Mouse (Mus musculus) layer of hippocampus, adult 2 months (tissue): ENCODE measurements at regions not wholly inside any gene's neighbourhood (a gene's known extent, or its start where the extent isn't known, plus 50 kb on each side); places are given as distances from the start of the nearest gene placed in this dataset.
A peak's percentile ranks its signal among the peaks of the same experiment; 100 is the strongest.

ENCODE experiments used
- DNase-seq, 2 experiments: peaks; one replicate each; pipeline ENCODE4 v3.0.0; 2022; ENCODE audit warnings: low spot score in 2 of 2
- H3K27ac ChIP-seq: fragments of 200-600 bp; 2 replicates; pipeline ENCODE4 v1.8.1; 2022
- H3K4me3 ChIP-seq: fragments of 200-600 bp; 2 replicates; pipeline ENCODE4 v1.8.1; 2022; ENCODE audit warnings: mild to moderate bottlenecking
- CTCF ChIP-seq: fragments of 200-600 bp; conservative IDR thresholded peaks from 2 replicates; pipeline ENCODE4 v1.8.1; 2022; ENCODE audit warnings: antibody characterized with exemption, mild to moderate bottlenecking, moderate library complexity

- H3K4me3 ChIP-seq, result no peak overlapping the region
- no peak for TF ChIP-seq CTCF
- H3K27ac ChIP-seq, result no peak overlapping the region
- no peak for DNase-seq
These were observed 218.2 kb upstream of the Elac2 start for GRCm38 (mm10) chr11:64760626-64761025.

GRCm38 (mm10) chr11:64762755-64763154 lies 216.1 kb upstream of the Elac2 start:
- TF ChIP-seq CTCF, result no peak

DNA sequence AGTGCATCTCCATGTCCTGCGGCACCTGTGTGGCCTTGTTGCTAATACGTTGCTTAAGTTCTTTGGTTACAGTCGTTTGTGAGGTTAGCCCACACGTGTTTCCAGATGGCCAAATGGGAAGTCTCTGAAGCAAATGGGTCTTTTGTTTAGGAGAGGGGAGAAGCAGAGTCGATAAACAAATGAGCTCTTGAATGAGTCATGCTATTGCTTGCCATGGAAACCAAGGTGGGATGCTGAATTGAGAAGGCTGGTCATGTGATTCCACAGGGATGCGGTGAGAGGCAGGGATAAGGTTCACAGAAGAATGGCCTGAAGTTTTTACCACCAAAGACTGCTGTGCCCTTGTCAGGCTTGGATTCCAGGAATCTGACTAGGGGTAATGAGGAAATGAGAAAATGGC lies 214.8 kb upstream of the Elac2 start:
- DNase-seq, result no peak
- Histone ChIP-seq H3K4me3 (no peak overlapping the region), H3K27ac (no peak overlapping the region)
- TF ChIP-seq CTCF, result no peak

More at GRCm38 (mm10) chr11:64762755-64763154, 216.1 kb upstream of the Elac2 start:
- Histone ChIP-seq H3K4me3 (no peak overlapping the region), H3K27ac (no peak overlapping the region)
- DNase-seq, result no peak

- DNase-seq, result peak in 1 of 2 experiments; percentile 14
- no peak for TF ChIP-seq CTCF
- Histone ChIP-seq H3K4me3 (no peak overlapping the region), H3K27ac (no peak overlapping the region)
These were observed 202.1 kb upstream of the Elac2 start for GRCm38 (mm10) chr11:64776691-64777090.

GRCm38 (mm10) chr11:64800246-64801121 lies 178.4 kb upstream of the Elac2 start:
- DNase-seq, result no peak
- H3K4me3 ChIP-seq, result no peak overlapping the region
- H3K27ac ChIP-seq, result no peak overlapping the region
- TF ChIP-seq CTCF, result no peak

DNA sequence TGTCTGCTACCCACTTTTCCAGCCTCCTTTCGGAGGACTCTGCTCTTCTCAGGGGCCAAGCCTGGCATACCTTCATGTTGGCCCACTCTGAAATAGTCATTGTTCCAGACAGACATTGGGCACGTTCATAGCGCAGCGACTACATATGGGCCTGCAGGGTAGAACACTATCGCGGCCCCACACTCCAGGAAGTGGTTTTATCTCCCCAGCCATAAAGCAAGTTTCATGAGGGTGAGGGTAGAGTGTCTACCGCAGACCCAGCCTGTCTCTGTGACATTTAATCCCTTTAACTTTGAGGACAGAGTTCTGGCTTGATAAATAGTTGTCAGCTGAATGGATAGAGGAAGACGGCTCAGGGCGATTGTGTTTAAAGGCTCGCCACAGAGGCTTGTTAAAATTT lies 177.5 kb upstream of the Elac2 start:
- no peak for DNase-seq
- Histone ChIP-seq H3K27ac (no peak overlapping the region), H3K4me3 (no peak overlapping the region)
- no peak for TF ChIP-seq CTCF

GRCm38 (mm10) chr11:64805567-64805966 lies 173.3 kb upstream of the Elac2 start:
- DNase-seq, result no peak
- no peak for TF ChIP-seq CTCF

GRCm38 (mm10) chr11:64812408-64812807 lies 166.4 kb upstream of the Elac2 start:
- DNase-seq, result no peak
- Histone ChIP-seq H3K27ac (no peak overlapping the region), H3K4me3 (no peak overlapping the region)
- TF ChIP-seq CTCF, result no peak

More at GRCm38 (mm10) chr11:64805567-64805966, 173.3 kb upstream of the Elac2 start:
- Histone ChIP-seq H3K4me3 (no peak overlapping the region), H3K27ac (no peak overlapping the region)

DNA sequence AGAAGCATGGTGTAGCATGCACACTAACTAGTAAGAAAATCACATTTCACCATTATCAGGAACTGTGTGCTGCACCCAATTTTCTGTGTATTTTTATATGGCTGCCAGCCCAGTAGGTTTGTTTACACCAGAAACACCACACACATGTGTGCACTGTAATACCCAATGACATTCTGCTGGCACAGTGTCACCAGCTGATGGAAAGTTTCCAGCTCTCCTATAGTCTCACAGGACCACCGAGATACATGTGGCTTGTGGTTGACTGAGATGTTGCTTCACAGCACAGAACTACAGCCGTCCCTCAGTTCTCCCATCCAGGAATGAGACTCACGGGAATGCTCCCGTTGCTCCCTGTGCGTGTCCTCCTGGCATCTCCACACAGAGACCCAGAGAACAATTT lies 149.4 kb upstream of the Elac2 start:
- Histone ChIP-seq H3K4me3 (no peak overlapping the region), H3K27ac (no peak overlapping the region)
- no peak for DNase-seq
- no peak for TF ChIP-seq CTCF

DNA sequence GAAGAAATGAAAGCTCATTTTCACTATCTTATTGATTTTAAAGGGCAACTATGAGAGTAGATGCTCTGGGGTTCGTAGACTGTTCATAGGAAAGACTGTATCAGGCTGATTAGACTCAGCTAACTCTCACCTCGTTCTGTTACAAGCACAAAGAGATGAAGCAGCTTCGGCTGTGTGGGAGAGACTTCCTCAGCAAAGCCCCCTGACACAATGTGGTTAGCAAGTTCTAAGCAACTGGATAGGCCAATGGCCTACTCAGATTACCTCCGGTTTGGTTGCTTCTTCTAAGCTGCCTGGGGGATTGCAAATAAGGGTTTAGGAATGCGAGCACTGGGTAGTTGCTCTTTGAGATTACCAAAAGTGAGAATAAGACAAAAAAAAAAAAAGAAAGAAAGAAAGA lies 146.4 kb upstream of the Elac2 start:
- no peak overlapping the region for H3K4me3 ChIP-seq
- no peak for TF ChIP-seq CTCF
- H3K27ac ChIP-seq, result no peak overlapping the region
- no peak for DNase-seq

GRCm38 (mm10) chr11:64833786-64834185 lies 145.1 kb upstream of the Elac2 start:
- Histone ChIP-seq H3K4me3 (no peak overlapping the region), H3K27ac (no peak overlapping the region)
- TF ChIP-seq CTCF, result no peak
- DNase-seq, result no peak

GRCm38 (mm10) chr11:64836771-64837170 lies 142.1 kb upstream of the Elac2 start:
- TF ChIP-seq CTCF, result no peak
- no peak for DNase-seq

DNA sequence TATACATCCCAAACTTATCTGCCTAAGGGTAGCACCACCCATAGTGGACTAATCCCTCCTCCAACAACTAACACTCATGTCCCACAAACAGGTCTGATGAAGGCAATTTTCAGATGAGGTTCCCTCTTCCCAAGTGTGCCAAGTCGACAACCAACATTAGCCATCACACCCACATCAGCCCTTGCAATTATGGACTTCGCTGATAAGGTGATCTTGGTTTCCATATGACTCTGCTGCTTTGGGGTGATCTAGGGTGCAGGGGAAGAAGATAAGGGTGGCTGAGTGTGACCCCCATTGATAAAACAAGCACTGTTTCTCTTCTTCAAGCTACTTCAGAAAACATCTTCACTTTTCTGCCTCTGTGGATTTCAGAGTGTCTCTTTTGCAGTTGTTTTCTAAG lies 137.7 kb upstream of the Elac2 start:
- DNase-seq, result no peak
- TF ChIP-seq CTCF, result no peak
- no peak overlapping the region for H3K27ac ChIP-seq
- H3K4me3 ChIP-seq, result no peak overlapping the region

More at GRCm38 (mm10) chr11:64836771-64837170, 142.1 kb upstream of the Elac2 start:
- Histone ChIP-seq H3K27ac (no peak overlapping the region), H3K4me3 (no peak overlapping the region)
